Mouse (Mus musculus): ENCODE results near the gene Snrpa.

DNA sequence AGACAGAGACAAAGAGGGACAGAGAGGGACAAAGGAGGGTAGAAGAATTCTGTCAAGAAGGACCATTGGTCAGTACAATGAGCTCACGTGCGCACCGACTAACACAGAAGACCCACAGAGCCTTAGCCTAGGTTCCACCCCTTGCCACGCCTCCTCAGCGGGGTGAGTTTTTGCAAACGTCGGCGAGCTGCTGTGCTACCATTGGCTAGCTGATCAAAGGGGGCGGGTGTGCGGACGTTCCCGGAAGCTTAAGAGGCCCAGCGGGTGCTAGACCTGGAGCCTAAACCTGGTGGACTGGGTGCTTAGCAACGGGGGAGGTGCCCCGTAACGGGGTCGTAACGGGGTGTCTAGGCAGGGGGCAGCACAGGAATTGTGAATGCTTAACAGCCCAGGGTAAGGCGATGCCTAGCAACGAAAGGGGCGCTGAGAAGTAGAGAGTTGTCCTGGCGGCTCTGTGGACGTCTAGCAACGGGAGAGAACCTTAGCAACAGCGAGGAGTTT, 36.8 kb upstream of the Snrpa start, which contains the start of gene Coq8b:
- TF ChIP-seq CHD1 (IDR thresholded peaks at IDR 0.05; ENCODE audit: low read depth, low read length) (no peak), CTCF (conservative IDR thresholded peaks at IDR 0.05 in 1 of 2, IDR thresholded peaks at IDR 0.05 in 1 of 2; ENCODE audit: low read depth in 2 of 2, low read length in 2 of 2) (peak in 1 of 2 experiments; percentile 32; a peak in 1 of 4 replicates), E2F4 (IDR thresholded peaks at IDR 0.05; ENCODE audit: insufficient replicate concordance, low read depth, low read length) (no peak), EP300 (IDR thresholded peaks at IDR 0.05; ENCODE audit: low read length) (no peak), RCOR1 (conservative IDR thresholded peaks at IDR 0.05; ENCODE audit: low read depth, low read length) (0 out of 2 replicates have a peak, but pooled peaks have one; percentile 56), NELFE (IDR thresholded peaks at IDR 0.05; ENCODE audit: low read depth, low read length) (peak; percentile 46; the same call in 1 of the 2 replicates), SIN3A (IDR thresholded peaks at IDR 0.05; ENCODE audit: low read length) (peak; percentile 82), MAX (IDR thresholded peaks at IDR 0.05; ENCODE audit: low read length) (peak; percentile 70), BHLHE40 (IDR thresholded peaks at IDR 0.05; ENCODE audit: low read depth, low read length) (peak; percentile 98), MAZ (IDR thresholded peaks at IDR 0.05; ENCODE audit: low read depth, low read length) (no peak), POLR2A (IDR thresholded peaks at IDR 0.05; ENCODE audit: low read depth, low read length) (peak; percentile 65), ZMIZ1 (IDR thresholded peaks at IDR 0.05; ENCODE audit: low read depth, low read length) (peak; percentile 24; the same call in 1 of the 2 replicates), JUND (conservative IDR thresholded peaks at IDR 0.05; ENCODE audit: low read depth, low read length) (no peak)

All from CH12.LX (cell line).